Mouse (Mus musculus) left cerebral cortex, postnatal 36 days (tissue): ENCODE data around the gene Acer3. TPM values are rescaled to one million over a fixed set of nuclear protein-coding genes. Genes with fewer than 3 reads are reported as not detected.
A peak's percentile ranks its signal among the peaks of the same experiment; 100 is the strongest.

Source experiments
- DNase-seq, 2 experiments: peaks; one replicate each; pipeline ENCODE4 v3.0.0; 2021 to 2022; ENCODE audit warnings: low spot score in 2 of 2, mixed read lengths in 1 of 2
- intact Hi-C: fragments of 180-260 bp; cut with DNase I; formaldehyde crosslinking; loops from one replicate; pipeline ENCODE4 v1.15.1; 2025
- total RNA-seq, 2 experiments: library from RNA; stranded (reverse); gene quantifications; 2 replicates each; pipeline ENCODE4 v1.2.3; 2021

Acer3 gene
- total RNA-seq, 2 experiments from 2014 or later = 21.3 to 21.8 TPM

GRCm38 (mm10) chr7:98341475-98341874 is 20.5 kb upstream of the Acer3 start:
- intact Hi-C loops = loop anchor here (2.0 to 5.0 kb wide), 2 partner anchors 54 to 187 kb away; no protein-coding TSS in a partner anchor
- DNase-seq = peak; percentile 52 to 73

DNA sequence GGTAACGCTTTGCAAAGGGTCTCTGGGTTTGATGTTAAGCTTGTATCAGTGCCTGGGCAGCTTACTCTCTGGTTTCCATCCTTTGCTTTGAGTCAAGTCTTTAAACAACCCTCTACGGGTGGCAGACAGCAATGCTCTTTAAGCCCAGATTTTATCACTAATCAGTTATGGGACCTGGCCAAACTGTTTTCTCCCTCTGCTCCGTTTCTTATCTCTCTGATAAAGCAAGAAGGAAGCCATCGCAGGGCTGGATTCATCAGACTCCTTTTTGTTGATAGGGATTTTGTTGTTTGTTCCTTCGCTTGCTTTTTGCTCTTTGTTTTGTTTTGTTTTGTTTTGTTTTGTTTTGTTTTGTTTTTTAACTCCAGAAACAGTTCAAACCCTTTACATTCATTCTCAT is 19.3 kb upstream of the Acer3 start:
- intact Hi-C loops = loop anchor here (2.0 to 5.0 kb wide), 2 partner anchors 53 to 186 kb away; no protein-coding TSS in a partner anchor

GRCm38 (mm10) chr7:98333987-98334386 is 13.0 kb upstream of the Acer3 start:
- no peak for DNase-seq
- intact Hi-C loops = no loop called here

More for the DNA sequence above, 19.3 kb upstream of the Acer3 start:
- DNase-seq = no peak

- DNase-seq = no peak
- intact Hi-C loops = no loop called here
Observed at GRCm38 (mm10) chr7:98333507-98333906, 12.5 kb upstream of the Acer3 start.

DNA sequence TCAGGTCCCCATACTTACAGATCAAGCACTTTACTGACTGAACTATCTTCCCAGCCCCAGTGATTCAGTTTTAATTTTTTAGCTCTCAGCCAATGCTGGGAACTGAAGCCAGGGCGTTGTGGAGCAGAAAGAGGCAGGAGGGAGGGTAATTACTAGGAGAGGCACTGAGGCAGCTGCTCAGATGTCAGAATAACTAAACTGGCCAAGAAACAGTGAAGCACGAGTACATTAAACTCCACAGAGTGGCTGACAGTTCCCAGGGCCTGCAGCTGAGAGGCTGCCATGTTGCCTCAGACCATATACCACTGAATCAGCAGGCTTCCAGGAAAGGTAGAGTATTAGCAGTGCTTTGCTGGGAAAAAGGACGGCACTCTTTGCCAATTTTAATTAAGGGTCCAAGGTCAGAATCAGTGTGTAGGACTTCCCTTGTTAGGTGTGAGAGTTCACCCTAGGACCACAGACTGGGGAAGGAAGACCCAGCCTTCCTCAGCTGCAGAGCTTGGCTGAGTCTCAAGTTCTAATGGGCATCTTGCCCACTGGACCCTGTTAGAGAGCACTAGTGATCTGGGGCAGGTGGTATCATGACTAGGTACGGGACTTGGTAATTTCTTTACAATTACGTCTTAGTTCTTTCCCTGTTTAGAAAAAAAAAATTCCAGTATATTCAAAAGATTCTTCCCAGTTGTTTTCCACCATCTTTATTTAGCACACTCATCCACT is 11.8 kb upstream of the Acer3 start:
- DNase-seq = no peak
- intact Hi-C loops = no loop called here

- no peak for DNase-seq
- intact Hi-C loops = no loop called here
Observed at GRCm38 (mm10) chr7:98331932-98332331, 10.9 kb upstream of the Acer3 start.

DNA sequence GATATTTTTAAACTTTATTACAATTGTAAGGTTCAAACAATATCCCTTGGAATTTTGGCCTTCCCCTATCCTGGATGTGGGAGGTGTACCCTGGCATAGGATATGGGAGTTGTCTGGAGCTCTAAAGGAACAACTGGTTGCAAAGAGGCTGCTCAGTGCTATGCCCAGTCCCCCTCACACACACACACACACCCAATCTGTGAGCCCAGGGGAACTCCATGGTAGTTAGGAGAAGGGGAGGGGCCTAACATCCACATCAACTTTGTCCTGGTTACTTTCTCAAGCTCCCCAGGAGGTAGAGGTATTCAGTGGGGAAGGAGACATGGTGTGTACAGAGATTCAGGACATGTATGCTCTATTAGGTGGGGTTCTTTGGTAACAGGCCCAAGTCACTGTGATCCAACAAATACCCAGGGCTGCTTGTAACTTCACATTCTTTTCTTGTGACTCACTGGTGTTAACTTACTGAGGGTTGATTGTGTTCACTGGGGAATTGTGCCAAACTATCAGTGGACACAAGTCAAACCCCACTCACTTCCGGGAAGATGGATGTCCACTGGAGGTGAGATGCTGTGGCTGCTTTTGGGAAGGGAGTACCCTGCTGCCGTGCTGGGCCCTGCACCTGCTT is 9.5 kb upstream of the Acer3 start:
- intact Hi-C loops = no loop called here
- no peak for DNase-seq

DNA sequence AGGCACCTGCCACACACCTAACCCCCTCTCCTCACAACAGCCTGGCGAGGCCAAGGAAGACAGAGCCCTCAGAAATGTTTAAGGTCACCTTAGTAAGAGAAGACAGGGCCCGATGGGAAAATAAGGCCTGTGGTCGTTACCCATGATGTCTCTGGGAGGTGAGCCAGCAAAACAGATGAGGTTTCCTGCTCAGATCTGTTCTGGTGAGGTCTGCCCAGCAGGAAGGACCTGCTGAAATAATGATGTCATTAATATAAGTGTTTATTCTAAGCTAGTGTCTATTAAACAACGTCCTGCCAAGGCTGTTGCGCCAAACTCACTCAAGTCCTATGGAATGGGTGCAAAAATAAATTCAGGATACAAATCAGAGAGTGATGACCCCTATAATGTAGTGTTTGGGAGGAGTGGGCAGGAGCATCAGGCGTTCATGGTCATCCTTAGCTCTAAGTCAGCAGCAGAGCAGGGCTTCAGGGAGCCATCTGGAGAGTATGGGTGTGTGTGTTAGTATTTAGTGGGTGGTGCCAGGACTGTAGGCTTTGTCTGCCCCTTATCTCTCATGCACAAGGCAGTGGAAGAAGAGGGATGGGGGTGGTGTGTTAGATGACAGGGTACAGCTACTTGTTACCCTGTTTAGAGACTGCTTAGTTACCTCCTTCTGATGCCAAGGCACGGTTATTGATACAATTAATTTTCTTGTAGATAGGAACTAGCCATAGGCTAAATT is 8.8 kb upstream of the Acer3 start:
- intact Hi-C loops = no loop called here
- DNase-seq = no peak

DNA sequence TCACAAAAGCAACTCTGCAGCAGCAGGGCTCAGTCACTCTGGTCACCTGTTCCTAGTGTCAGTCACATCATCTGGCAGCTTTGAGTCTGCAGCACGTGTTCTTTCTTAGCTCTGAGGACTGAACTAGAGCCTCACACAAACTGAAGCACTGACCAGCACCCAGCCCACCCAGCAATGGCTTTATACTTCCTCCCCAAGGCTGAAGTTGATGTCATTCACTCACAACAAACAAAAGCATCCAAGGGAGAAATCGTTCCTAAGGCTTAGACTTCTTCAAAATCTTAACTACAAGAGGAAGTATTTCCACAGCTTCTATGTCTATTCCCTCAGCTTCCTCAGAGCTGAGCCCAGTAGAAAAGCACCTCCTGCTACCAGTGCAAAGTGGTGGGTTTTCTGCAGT is 7.3 kb upstream of the Acer3 start:
- intact Hi-C loops = no loop called here
- DNase-seq = no peak

GRCm38 (mm10) chr7:98326051-98326450 is 5.0 kb upstream of the Acer3 start:
- no peak for DNase-seq
- intact Hi-C loops = no loop called here

GRCm38 (mm10) chr7:98324228-98324627 is 3.2 kb upstream of the Acer3 start:
- DNase-seq = no peak
- intact Hi-C loops = no loop called here

- intact Hi-C loops = no loop called here
- no peak for DNase-seq
Observed at GRCm38 (mm10) chr7:98323288-98324019, 2.4 kb upstream of the Acer3 start.

- DNase-seq = no peak
- intact Hi-C loops = no loop called here
Observed at GRCm38 (mm10) chr7:98322415-98322814, 1.4 kb upstream of the Acer3 start.

- intact Hi-C loops = no loop called here
- DNase-seq = no peak
Observed at GRCm38 (mm10) chr7:98320006-98320556, 927 bp downstream of the Acer3 start.

DNA sequence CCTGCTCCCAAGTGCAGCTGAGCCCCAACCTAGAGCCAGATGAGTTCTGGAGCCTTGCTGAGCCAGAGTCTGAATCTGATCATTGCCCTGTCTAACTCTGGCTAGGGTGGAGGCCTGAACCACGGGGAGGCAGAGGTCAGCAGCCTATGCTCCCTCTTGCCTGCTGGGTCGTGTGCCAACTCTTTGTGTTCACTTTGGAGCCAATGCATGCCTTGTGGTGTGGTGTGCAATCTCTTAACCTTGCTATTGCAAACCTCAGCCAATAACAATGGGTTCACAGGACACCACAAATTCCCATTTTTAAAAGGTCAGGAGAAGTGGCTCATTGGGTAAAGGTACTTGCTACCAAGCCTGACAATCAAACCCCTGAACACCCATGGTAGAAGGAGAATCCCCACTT is 4.4 kb downstream of the Acer3 start:
- DNase-seq = no peak
- intact Hi-C loops = no loop called here

DNA sequence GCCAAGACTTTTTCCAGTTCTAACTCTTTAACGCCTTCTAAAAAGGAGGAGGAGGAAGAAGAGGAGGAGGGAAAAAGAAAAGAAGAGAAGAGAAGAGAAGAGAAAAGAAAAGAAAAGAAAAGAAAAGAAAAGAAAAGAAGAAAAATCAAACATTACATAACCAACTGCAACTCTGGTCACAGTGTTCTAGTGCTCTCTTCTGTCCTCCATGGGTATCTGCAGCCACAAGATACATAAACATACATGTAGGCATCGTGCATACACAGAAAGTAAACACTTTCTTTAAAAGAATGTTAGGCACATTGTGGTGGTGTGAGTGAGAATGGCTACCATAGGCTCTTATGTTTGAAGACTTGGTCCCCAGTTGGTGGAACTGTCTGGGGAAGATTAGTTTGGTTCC is 5.9 kb downstream of the Acer3 start:
- DNase-seq = no peak
- intact Hi-C loops = no loop called here

- DNase-seq = no peak
- intact Hi-C loops = no loop called here
Observed at GRCm38 (mm10) chr7:98312185-98312920, 8.7 kb downstream of the Acer3 start.

- no peak for DNase-seq
- intact Hi-C loops = no loop called here
Observed at GRCm38 (mm10) chr7:98310266-98310665, 10.7 kb downstream of the Acer3 start.
